Mouse (Mus musculus) lung, postnatal 25 days (tissue): Measurements from ENCODE around the gene Amer2.
"Not testable (repeated sequence)": the region's sequence is repeated elsewhere in the genome, so short reads cannot be mapped to it uniquely, and the experiment has no call there.

Experiments used
- DNase-seq: peaks from one replicate; pipeline ENCODE4 v3.0.0; 2022; ENCODE audit warnings: low spot score

The Amer2 gene

DNA sequence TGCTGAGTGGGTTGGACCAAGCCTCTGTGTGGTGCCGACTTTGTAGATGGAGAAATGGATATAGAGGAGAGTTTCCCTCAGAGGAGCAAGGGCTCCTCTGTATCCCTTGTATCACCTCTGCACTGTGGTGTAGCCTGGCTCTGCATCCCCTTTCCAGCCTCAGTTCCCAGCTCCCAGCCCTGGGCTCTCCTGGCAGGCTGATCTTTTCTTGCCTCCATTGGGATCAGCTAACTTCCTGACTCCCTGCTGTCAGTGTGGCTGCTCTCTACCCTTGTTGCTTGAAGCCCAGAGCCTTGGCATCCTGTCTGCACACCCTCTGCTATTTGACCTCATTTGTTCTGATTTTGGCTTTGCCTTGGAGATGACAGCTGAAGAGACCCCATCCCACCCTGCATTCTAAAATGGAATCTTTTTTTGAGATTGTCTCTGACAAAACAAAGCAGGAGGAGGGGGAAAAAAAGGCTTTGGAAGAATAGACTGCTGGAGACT lies at the start of gene Amer2:
TSS of gene Amer2 (plus strand) at position 439 of the 489 bp plus-strand sequence.
- DNase-seq, result no peak

GRCm38 (mm10) chr14:60340001-60340400 lies 33.1 kb upstream of the Amer2 start:
- not testable (repeated sequence) for DNase-seq

DNA sequence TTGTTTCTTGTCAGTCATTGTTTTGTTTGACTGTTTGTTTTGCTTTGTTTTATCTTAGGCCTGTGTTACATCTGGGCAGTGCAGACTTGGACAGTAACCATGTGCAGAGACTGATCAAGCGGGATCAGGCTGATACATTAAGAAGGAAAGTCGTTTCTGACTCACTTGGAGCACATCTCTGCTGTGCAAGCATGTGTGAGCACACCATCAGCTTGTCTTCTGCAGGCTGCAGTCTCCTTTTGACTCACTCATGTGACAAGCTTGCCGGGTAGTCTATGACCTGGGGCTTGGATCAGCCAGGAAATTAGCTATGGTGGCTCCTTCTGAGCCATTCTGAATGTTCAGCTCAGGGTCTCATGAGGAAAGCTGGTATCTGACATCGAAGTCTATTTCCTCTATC lies 32.5 kb upstream of the Amer2 start:
- DNase-seq, result no peak

DNA sequence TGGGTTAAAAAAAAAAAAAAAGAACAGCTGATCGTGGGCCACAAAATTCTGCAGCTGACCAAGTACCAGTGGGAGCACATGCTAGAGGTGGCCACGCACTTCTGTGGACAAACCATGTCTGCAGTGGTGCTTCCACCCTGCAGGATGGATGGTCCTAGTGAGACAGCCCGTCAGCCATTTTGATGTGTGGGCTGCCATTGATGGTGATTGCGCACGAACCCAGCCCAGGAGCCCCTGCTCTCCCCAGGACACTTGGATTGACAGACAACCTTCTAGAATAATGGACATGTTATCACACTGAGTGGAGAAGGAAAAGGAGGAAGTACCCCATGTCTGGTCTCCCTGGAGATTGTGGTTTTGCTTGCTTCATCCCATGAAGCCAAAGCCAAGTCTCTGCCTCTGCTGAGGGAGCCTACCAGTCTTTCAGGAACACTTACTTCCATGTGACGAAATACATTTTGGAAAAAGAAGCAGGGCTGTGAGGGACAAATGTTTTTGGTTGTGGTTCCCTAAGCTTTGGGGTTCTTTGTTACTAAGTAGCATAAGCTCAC lies 27.7 kb upstream of the Amer2 start:
- no peak for DNase-seq

GRCm38 (mm10) chr14:60358347-60358746 lies 14.7 kb upstream of the Amer2 start:
- no peak for DNase-seq

DNA sequence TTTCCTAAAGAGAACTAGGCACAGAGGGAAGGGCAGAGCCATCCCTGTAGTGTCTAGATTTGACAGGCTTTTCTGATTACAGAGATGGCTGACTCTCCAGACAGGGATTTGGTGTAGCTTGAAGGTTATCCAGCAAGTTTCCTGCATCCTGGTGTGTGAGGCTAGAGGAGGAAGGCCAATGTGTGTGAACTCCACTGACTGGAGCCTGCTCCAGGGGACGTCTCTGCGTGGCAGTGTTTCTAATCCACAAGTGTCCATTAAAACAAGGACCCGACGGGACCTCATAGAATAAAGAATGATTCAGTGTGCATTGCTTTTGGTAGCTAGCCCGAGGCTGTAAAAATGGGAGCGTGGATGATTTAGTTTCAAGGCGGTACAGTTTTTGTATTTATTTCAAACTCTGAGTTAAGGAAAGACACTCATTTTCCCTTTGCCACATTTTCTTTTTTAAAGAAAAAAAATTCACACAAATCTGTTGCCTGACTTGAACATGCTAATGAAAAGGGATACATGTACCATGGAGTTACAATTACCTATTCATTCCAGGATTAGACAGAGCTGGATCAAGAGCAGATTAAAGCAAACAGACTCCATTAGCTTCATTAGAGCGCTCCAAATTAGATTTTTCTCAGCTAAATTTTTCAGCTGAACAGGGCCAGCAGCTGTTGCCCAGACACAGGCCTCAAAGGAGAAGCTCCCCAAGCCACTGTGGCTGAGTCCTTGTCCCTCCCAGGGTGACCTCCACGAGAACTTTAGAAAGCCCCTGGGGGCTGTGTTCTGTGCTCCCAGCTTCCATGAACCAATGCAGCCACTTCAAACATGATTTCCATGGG lies 11.5 kb upstream of the Amer2 start:
- no peak for DNase-seq

DNA sequence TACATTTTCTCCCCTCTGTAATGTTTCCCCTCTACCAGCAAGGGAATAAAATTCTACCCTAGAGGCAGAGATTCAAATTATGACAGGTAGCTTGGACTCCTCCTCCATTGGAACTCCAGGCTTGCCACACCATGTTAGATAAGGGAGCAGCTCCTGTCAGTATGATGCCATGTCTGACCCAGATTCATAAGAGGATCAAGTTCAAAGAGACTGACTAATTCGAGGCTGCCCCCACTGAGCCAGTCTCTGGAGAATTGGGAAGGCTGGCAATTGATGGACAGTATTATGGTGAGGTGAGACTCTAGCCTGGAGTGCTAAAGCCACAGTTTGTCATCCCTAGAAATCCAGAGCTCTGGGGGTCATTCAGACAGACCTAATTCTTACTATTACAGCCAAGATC lies 6.3 kb upstream of the Amer2 start:
- DNase-seq, result no peak

- DNase-seq, result no peak
Measured at GRCm38 (mm10) chr14:60368769-60369666, 4.0 kb upstream of the Amer2 start.

GRCm38 (mm10) chr14:60369667-60370315 lies 3.3 kb upstream of the Amer2 start:
- DNase-seq, result no peak

GRCm38 (mm10) chr14:60377107-60377506 lies 4.0 kb downstream of the Amer2 start:
- no peak for DNase-seq

GRCm38 (mm10) chr14:60377546-60377945 lies 4.5 kb downstream of the Amer2 start:
- DNase-seq, result no peak

- DNase-seq, result peak; percentile 6
Measured at GRCm38 (mm10) chr14:60378057-60378565, 5.1 kb downstream of the Amer2 start.

- no peak for DNase-seq
Measured at GRCm38 (mm10) chr14:60378566-60379322, 5.7 kb downstream of the Amer2 start.

- no peak for DNase-seq
Measured at GRCm38 (mm10) chr14:60379323-60379957, 6.4 kb downstream of the Amer2 start.

DNA sequence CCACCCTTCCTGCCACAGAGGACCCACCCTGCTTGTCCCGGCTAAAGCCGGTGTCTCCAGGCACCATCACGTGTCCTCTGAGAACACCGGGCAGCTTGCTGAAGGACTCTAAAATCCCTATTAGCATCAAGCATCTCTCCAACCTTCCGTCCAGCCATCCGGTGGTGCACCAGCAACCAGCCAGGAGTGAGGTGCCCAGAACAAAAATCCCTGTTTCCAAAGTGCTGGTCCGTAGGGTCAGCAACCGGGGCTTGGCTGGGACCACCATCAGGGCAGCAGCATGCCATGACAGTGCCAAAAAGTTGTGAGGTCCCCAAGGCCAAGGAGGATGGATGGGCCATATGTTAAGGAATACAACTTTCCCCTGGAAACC lies 6.9 kb downstream of the Amer2 start:
- no peak for DNase-seq

- DNase-seq, result no peak
Measured at GRCm38 (mm10) chr14:60381671-60382070, 8.6 kb downstream of the Amer2 start.

GRCm38 (mm10) chr14:60383816-60384215 lies 10.8 kb downstream of the Amer2 start:
- no peak for DNase-seq

GRCm38 (mm10) chr14:60384269-60384668 lies 11.2 kb downstream of the Amer2 start:
- no peak for DNase-seq

GRCm38 (mm10) chr14:60385079-60385643 lies 12.1 kb downstream of the Amer2 start:
- DNase-seq, result no peak
